Mouse (Mus musculus): ENCODE results near the gene Abcg8.

GRCm38 (mm10) chr17:84675204-84675603 is 898 bp upstream of the Abcg8 start:
- TF ChIP-seq POLR2A (IDR thresholded peaks at IDR 0.05; ENCODE audit: low read depth, low read length) (no peak), CTCF (IDR thresholded peaks at IDR 0.05; ENCODE audit: borderline replicate concordance, insufficient read depth, low read length) (no peak)
